Mouse (Mus musculus): ENCODE data around the gene Spg20. TPM values are rescaled to one million over a fixed set of nuclear protein-coding genes. Genes with fewer than 3 reads are reported as not detected.

The Spg20 gene
- polyA plus RNA-seq, 1 experiment from 2014 or later: 42.8 TPM

- H3K36me3 ChIP-seq (ENCODE audit: control insufficient read depth, insufficient read depth, low read length): no peaks in the 10 kb centered on the region
- H3K4me2 ChIP-seq (ENCODE audit: low read length): no peak overlapping the region
- H3K4me3 ChIP-seq (ENCODE audit: low read depth, low read length): no peak overlapping the region
- no peaks in the 10 kb centered on the region for H3K27me3 ChIP-seq (replicated peaks; ENCODE audit: control insufficient read depth, insufficient read depth, low read length)
- no peaks in the 10 kb centered on the region for H3K4me1 ChIP-seq (replicated peaks; ENCODE audit: control insufficient read depth, insufficient read depth, low read length)
- no peak for DNase-seq (ENCODE audit: low spot score)
- WGBS: 73% methylated on average over 4 of the region's 4 CpGs
- H3K9me3 ChIP-seq (ENCODE audit: control insufficient read depth, low read length): no peaks in the 10 kb centered on the region
- no peak overlapping the region for H3K27ac ChIP-seq (ENCODE audit: low read depth)
- no peak; the same call in 1 of the 2 replicates for ATAC-seq (replicated peaks; ENCODE audit: low FRiP score, low TSS enrichment, low read depth)
- H3K9ac ChIP-seq (ENCODE audit: low read length): no peak overlapping the region
Measured at GRCm38 (mm10) chr3:55089291-55089690, 22.6 kb upstream of the Spg20 start.

DNA sequence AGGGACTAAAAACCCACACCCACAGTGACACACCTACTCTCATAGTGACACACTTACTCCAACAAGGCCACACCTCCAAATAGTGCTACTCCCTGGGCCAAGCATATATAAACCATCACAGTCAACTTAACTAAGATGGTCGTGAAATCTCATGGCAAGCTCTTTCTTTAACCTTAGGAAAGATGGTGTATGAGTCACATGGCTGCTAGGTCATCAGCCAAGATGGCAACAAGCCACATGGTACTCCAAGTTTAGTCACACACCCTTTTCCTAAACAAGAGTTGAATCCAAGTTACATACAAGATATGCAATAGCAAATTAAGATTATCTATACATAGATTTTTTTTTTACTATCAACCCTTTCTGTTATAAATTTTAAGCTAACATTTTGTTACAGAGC lies 18.7 kb upstream of the Spg20 start:
- Histone ChIP-seq H3K27me3 (replicated peaks; ENCODE audit: control insufficient read depth, insufficient read depth, low read length) (no peaks in the 10 kb centered on the region), H3K4me3 (ENCODE audit: low read depth, low read length) (no peak overlapping the region), H3K36me3 (ENCODE audit: control insufficient read depth, insufficient read depth, low read length) (no peaks in the 10 kb centered on the region), H3K9me3 (ENCODE audit: control insufficient read depth, low read length) (no peaks in the 10 kb centered on the region), H3K27ac (ENCODE audit: low read depth) (no peak overlapping the region), H3K4me2 (ENCODE audit: low read length) (no peak overlapping the region), H3K9ac (ENCODE audit: low read length) (no peak overlapping the region), H3K4me1 (replicated peaks; ENCODE audit: control insufficient read depth, insufficient read depth, low read length) (0 out of 2 replicates have a peak, but pooled peaks cover 3% of the 10 kb centered on the region)
- ATAC-seq (replicated peaks; ENCODE audit: low FRiP score, low TSS enrichment, low read depth) (no peak), DNase-seq (ENCODE audit: low spot score) (no peak)
- 79% methylated on average over 1 of the region's 1 CpGs for WGBS

DNA sequence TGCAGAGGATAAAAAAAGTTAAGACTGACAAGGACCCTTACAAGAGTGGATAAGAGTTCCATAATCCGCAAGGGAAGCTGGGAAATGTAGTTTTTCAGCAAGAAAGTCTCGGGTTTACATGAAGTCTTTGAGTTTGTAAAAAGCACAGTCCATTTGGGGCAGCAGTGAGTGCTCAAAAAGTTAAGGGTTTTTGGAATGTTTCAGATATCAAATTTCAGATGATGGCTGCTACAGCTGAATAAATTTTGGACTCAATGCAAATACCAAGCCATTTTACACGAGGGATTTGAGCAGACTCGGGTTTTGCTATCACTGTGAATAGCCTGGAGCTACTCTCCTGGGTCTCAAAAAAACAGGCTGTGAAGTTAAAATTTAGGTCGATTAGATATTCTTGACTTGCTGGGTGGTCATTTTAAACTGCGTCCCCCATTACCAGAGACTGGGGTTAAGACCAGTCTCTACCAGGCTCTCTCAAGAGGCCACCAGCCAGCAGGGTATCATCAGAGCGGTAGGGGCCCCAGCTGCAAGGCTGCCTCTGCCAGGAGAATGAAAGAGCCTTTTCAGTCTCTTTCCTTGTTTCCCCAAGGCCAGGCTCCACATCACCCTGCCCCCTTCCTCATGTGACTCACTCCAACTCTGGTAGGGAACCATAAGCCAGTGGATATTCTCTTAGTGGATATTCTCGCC lies 15.8 kb upstream of the Spg20 start:
- Histone ChIP-seq H3K36me3 (ENCODE audit: control insufficient read depth, insufficient read depth, low read length) (no peaks in the 10 kb centered on the region), H3K4me1 (replicated peaks; ENCODE audit: control insufficient read depth, insufficient read depth, low read length) (0 out of 2 replicates have a peak, but pooled peaks cover 3% of the 10 kb centered on the region), H3K27me3 (replicated peaks; ENCODE audit: control insufficient read depth, insufficient read depth, low read length) (no peaks in the 10 kb centered on the region), H3K9me3 (ENCODE audit: control insufficient read depth, low read length) (no peaks in the 10 kb centered on the region), H3K4me2 (ENCODE audit: low read length) (peak overlapping the region; percentile 15; the same call in 1 of the 2 replicates), H3K9ac (ENCODE audit: low read length) (no peak overlapping the region), H3K4me3 (ENCODE audit: low read depth, low read length) (no peak overlapping the region), H3K27ac (ENCODE audit: low read depth) (peak overlapping the region; percentile 70)
- ATAC-seq (replicated peaks; ENCODE audit: low FRiP score, low TSS enrichment, low read depth) (peak; percentile 79), DNase-seq (ENCODE audit: low spot score) (no peak)
- WGBS: 45% methylated on average over 8 of the region's 8 CpGs

DNA sequence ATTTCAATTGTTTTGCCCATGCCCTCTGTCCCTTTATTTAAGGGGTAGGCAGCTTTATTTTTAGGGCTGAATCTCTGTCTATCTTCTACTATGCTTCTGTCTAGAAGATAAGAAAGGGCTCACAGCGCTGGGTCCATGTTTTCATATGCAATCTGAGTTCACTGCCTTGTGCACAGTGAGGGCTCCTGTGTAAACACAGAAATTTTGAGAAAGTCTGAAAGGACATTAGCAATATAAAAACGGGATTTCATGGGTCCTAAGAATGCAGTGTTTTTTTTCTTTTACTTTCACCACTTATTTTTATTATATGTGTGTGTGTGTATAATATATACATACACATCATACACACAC lies 15.3 kb upstream of the Spg20 start:
- no peaks in the 10 kb centered on the region for H3K27me3 ChIP-seq (replicated peaks; ENCODE audit: control insufficient read depth, insufficient read depth, low read length)
- peak overlapping the region; percentile 15; the same call in 1 of the 2 replicates for H3K4me2 ChIP-seq (ENCODE audit: low read length)

DNA sequence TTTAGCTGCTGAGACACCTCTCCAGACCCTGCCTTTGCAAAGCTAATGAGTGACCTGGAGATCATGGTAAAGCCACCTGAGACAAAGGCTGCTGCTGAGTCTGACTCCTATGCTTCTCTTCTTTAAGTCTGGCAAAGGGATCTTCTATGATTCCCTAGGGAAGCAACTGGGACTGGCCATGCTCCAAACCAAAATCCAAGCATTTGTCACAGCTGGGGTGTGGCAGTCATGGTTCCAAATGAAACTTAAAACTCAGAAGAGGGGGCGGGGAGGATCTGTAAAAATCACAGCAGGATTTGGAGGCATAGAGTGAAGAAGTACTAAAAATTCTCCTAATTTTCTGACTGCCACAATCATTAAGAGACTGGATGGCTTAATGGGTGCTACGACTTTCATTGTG lies 14.7 kb upstream of the Spg20 start:
- no peaks in the 10 kb centered on the region for H3K27me3 ChIP-seq (replicated peaks; ENCODE audit: control insufficient read depth, insufficient read depth, low read length)
- no peak overlapping the region for H3K4me3 ChIP-seq (ENCODE audit: low read depth, low read length)
- no peaks in the 10 kb centered on the region for H3K9me3 ChIP-seq (ENCODE audit: control insufficient read depth, low read length)
- H3K4me2 ChIP-seq (ENCODE audit: low read length): no peak overlapping the region
- H3K36me3 ChIP-seq (ENCODE audit: control insufficient read depth, insufficient read depth, low read length): no peaks in the 10 kb centered on the region
- no peak overlapping the region for H3K9ac ChIP-seq (ENCODE audit: low read length)
- WGBS: 90% methylated on average over 2 of the region's 2 CpGs
- no peak for ATAC-seq (replicated peaks; ENCODE audit: low FRiP score, low TSS enrichment, low read depth)
- H3K27ac ChIP-seq (ENCODE audit: low read depth): no peak overlapping the region
- no peak for DNase-seq (ENCODE audit: low spot score)
- H3K4me1 ChIP-seq (replicated peaks; ENCODE audit: control insufficient read depth, insufficient read depth, low read length): 0 out of 2 replicates have a peak, but pooled peaks cover 3% of the 10 kb centered on the region

More for the DNA sequence above, 15.3 kb upstream of the Spg20 start:
- DNase-seq (ENCODE audit: low spot score) (no peak), ATAC-seq (replicated peaks; ENCODE audit: low FRiP score, low TSS enrichment, low read depth) (no peak)
- Histone ChIP-seq H3K36me3 (ENCODE audit: control insufficient read depth, insufficient read depth, low read length) (no peaks in the 10 kb centered on the region), H3K4me3 (ENCODE audit: low read depth, low read length) (no peak overlapping the region), H3K9me3 (ENCODE audit: control insufficient read depth, low read length) (no peaks in the 10 kb centered on the region), H3K9ac (ENCODE audit: low read length) (no peak overlapping the region), H3K4me1 (replicated peaks; ENCODE audit: control insufficient read depth, insufficient read depth, low read length) (0 out of 2 replicates have a peak, but pooled peaks cover 3% of the 10 kb centered on the region), H3K27ac (ENCODE audit: low read depth) (peak overlapping the region; percentile 70; the same call in 1 of the 2 replicates)
- 76% methylated on average over 2 of the region's 2 CpGs for WGBS

- H3K4me3 ChIP-seq (ENCODE audit: low read depth, low read length): no peak overlapping the region
- no peak for ATAC-seq (replicated peaks; ENCODE audit: low FRiP score, low TSS enrichment, low read depth)
- no peak overlapping the region for H3K9ac ChIP-seq (ENCODE audit: low read length)
- no peak for DNase-seq (ENCODE audit: low spot score)
- H3K27me3 ChIP-seq (replicated peaks; ENCODE audit: control insufficient read depth, insufficient read depth, low read length): no peaks in the 10 kb centered on the region
- no peaks in the 10 kb centered on the region for H3K36me3 ChIP-seq (ENCODE audit: control insufficient read depth, insufficient read depth, low read length)
- no peak overlapping the region for H3K27ac ChIP-seq (ENCODE audit: low read depth)
- 0 out of 2 replicates have a peak, but pooled peaks cover 3% of the 10 kb centered on the region for H3K4me1 ChIP-seq (replicated peaks; ENCODE audit: control insufficient read depth, insufficient read depth, low read length)
- H3K9me3 ChIP-seq (ENCODE audit: control insufficient read depth, low read length): no peaks in the 10 kb centered on the region
- WGBS: 79% methylated on average over 2 of the region's 2 CpGs
- H3K4me2 ChIP-seq (ENCODE audit: low read length): no peak overlapping the region
Measured at GRCm38 (mm10) chr3:55098014-55098413, 13.9 kb upstream of the Spg20 start.

GRCm38 (mm10) chr3:55098990-55099389 lies 12.9 kb upstream of the Spg20 start:
- Histone ChIP-seq H3K27ac (ENCODE audit: low read depth) (no peak overlapping the region), H3K4me2 (ENCODE audit: low read length) (no peak overlapping the region), H3K9me3 (ENCODE audit: control insufficient read depth, low read length) (no peaks in the 10 kb centered on the region), H3K4me1 (replicated peaks; ENCODE audit: control insufficient read depth, insufficient read depth, low read length) (0 out of 2 replicates have a peak, but pooled peaks cover 3% of the 10 kb centered on the region), H3K4me3 (ENCODE audit: low read depth, low read length) (no peak overlapping the region), H3K9ac (ENCODE audit: low read length) (no peak overlapping the region), H3K27me3 (replicated peaks; ENCODE audit: control insufficient read depth, insufficient read depth, low read length) (no peaks in the 10 kb centered on the region), H3K36me3 (ENCODE audit: control insufficient read depth, insufficient read depth, low read length) (no peaks in the 10 kb centered on the region)
- no peak for ATAC-seq (replicated peaks; ENCODE audit: low FRiP score, low TSS enrichment, low read depth)
- DNase-seq (ENCODE audit: low spot score): no peak
- WGBS: 59% methylated on average over 11 of the region's 11 CpGs

DNA sequence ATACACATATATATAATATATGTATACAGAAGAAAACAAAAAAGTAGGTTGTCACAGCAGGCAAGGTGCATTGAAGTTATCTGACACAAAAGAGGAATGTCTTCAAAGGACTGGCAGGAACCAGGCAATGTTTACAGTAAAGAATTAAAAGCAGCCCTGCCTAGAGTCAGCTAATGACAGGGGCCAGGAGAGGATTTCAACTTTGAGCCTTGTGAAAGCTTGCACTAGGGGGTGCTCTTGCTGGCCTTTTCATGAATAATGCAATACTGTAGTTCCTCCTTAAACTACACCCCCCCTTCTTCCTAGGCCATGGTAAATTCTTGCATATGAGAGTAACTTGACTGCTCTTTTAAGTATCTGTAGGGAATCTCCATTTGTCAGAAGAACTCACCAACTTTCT lies 10.8 kb upstream of the Spg20 start:
- Histone ChIP-seq H3K9ac (ENCODE audit: low read length) (no peak overlapping the region), H3K4me1 (replicated peaks; ENCODE audit: control insufficient read depth, insufficient read depth, low read length) (0 out of 2 replicates have a peak, but pooled peaks cover 3% of the 10 kb centered on the region), H3K27me3 (replicated peaks; ENCODE audit: control insufficient read depth, insufficient read depth, low read length) (no peaks in the 10 kb centered on the region), H3K4me3 (ENCODE audit: low read depth, low read length) (no peak overlapping the region), H3K36me3 (ENCODE audit: control insufficient read depth, insufficient read depth, low read length) (no peaks in the 10 kb centered on the region), H3K27ac (ENCODE audit: low read depth) (no peak overlapping the region), H3K9me3 (ENCODE audit: control insufficient read depth, low read length) (no peaks in the 10 kb centered on the region), H3K4me2 (ENCODE audit: low read length) (no peak overlapping the region)
- DNase-seq (ENCODE audit: low spot score): no peak
- no peak for ATAC-seq (replicated peaks; ENCODE audit: low FRiP score, low TSS enrichment, low read depth)
